Mouse (Mus musculus) activated CD4-positive, CD25-positive, alpha-beta regulatory T cell, adult 4 months (primary cell): ENCODE measurements around the gene Tmem140. TPM values are rescaled to one million over a fixed set of nuclear protein-coding genes. Genes with fewer than 3 reads are reported as not detected.

ENCODE experiments used
- ATAC-seq: one replicate; pipeline ENCODE4 v1.8.0; 2017
- polyA plus RNA-seq, 2 experiments: library from polyadenylated mRNA; unstranded; fragments of 100-300 nt; shearing (Covaris generic); gene quantifications; one replicate each; pipeline ENCODE4 v1.2.1; 2017

Gene Tmem140
- polyA plus RNA-seq, 2 experiments from 2014 or later, result 16.8 to 22.6 TPM

- ATAC-seq, result no peak
These were observed 46.8 kb downstream of the Tmem140 start for GRCm38 (mm10) chr6:34909631-34910345.

GRCm38 (mm10) chr6:34910371-34911219 is 47.6 kb downstream of the Tmem140 start, which contains the start of gene Wdr91:
TSS of gene Wdr91 (minus strand) at chr6:34910876.
- peak; percentile 90 for ATAC-seq

GRCm38 (mm10) chr6:34913341-34914040 is 50.5 kb downstream of the Tmem140 start:
- no peak for ATAC-seq

- no peak for ATAC-seq
These were observed 51.5 kb downstream of the Tmem140 start for GRCm38 (mm10) chr6:34914462-34914861.

- no peak for ATAC-seq
These were observed 56.2 kb downstream of the Tmem140 start for GRCm38 (mm10) chr6:34919146-34919545.

GRCm38 (mm10) chr6:34919956-34920355 is 57.0 kb downstream of the Tmem140 start, which contains the start of gene Stra8:
TSS of gene Stra8 (plus strand) at chr6:34920163.
- no peak for ATAC-seq

- ATAC-seq, result no peak
These were observed 57.7 kb downstream of the Tmem140 start for GRCm38 (mm10) chr6:34920631-34921030.

GRCm38 (mm10) chr6:34921941-34922340 is 59.0 kb downstream of the Tmem140 start:
- ATAC-seq, result peak; percentile 36

Other genes starting within 250 kb of the Tmem140 start
- under 1 TPM; 0.49 to 0.85 TPM for gene Agbl3, start 82.7 kb upstream of the Tmem140 start, polyA plus RNA-seq
- 1 to 10 TPM; 4.9 to 6.0 TPM for gene Cyren, start 14.9 kb downstream of the Tmem140 start, polyA plus RNA-seq
- gene Wdr91, start 47.7 kb downstream of the Tmem140 start, polyA plus RNA-seq, result 10 to 100 TPM; 17.8 to 22.1 TPM
- under 1 TPM in 1 of 2 experiments, not detected in 1; 0.28 TPM for gene Stra8, start 57.0 kb downstream of the Tmem140 start, polyA plus RNA-seq
- under 1 TPM; 0.43 to 0.63 TPM for gene Slc23a4, start 125.3 kb downstream of the Tmem140 start, polyA plus RNA-seq